Mouse (Mus musculus) liver, postnatal 0 days (tissue): ENCODE data around the gene Rplp0. TPM values are rescaled to one million over a fixed set of nuclear protein-coding genes. Genes with fewer than 3 reads are reported as not detected.

ENCODE experiments used
- ATAC-seq: fragments of 200-750 bp; cut with Nextera tagmentation; 2 replicates; pipeline ENCODE4 v1.8.0; 2017; ENCODE audit warnings: mild to moderate bottlenecking, moderate library complexity
- DNase-seq: peaks from one replicate; pipeline ENCODE4 v3.0.0-alpha.2; 2016
- H3K27ac ChIP-seq: fragments of 300-500 bp; sonication (generic); 2 replicates; pipeline ENCODE4 v1.5.1; 2014; ENCODE audit warnings: antibody characterized with exemption, moderate library complexity, mild to moderate bottlenecking, low read depth
- H3K27me3 ChIP-seq: fragments of 300-500 bp; sonication (generic); 2 replicates; pipeline ENCODE4 v1.6.1; 2014; ENCODE audit warnings: low read length, control low read depth, mixed read lengths; ENCODE audit not compliant: insufficient read depth
- H3K36me3 ChIP-seq: fragments of 300-500 bp; sonication (generic); replicated peaks from 2 replicates; pipeline ENCODE4 v1.6.1; 2014; ENCODE audit warnings: mild to moderate bottlenecking, control low read depth, low read length, moderate library complexity, mixed read lengths; ENCODE audit not compliant: insufficient read depth
- H3K4me1 ChIP-seq: fragments of 300-500 bp; sonication (generic); 2 replicates; pipeline ENCODE4 v1.6.1; 2014; ENCODE audit warnings: antibody characterized with exemption, mild to moderate bottlenecking, control low read depth; ENCODE audit not compliant: insufficient read depth
- H3K4me2 ChIP-seq: fragments of 300-500 bp; sonication (generic); 2 replicates; pipeline ENCODE4 v1.6.1; 2014; ENCODE audit warnings: low read depth, mild to moderate bottlenecking, low read length, moderate library complexity, mixed read lengths
- H3K4me3 ChIP-seq: fragments of 300-500 bp; sonication (generic); 2 replicates; pipeline ENCODE4 v1.5.1; 2014; ENCODE audit warnings: low read depth, low read length
- H3K9ac ChIP-seq: fragments of 300-500 bp; sonication (generic); replicated peaks from 2 replicates; pipeline ENCODE4 v1.6.1; 2014; ENCODE audit warnings: mild to moderate bottlenecking, moderate library complexity
- H3K9me3 ChIP-seq: fragments of 300-500 bp; sonication (generic); 2 replicates; pipeline ENCODE4 v1.6.1; 2016; ENCODE audit warnings: mild to moderate bottlenecking, control low read depth, low read length, mixed read lengths
- CTCF ChIP-seq: sonication (generic); IDR thresholded peaks from 2 replicates; pipeline ENCODE4 v1.5.1; 2016; ENCODE audit warnings: antibody characterized with exemption, low read depth
- EP300 ChIP-seq: IDR thresholded peaks from 2 replicates; pipeline ENCODE4 v1.6.1; 2016; ENCODE audit warnings: antibody characterized with exemption, low read depth, mild to moderate bottlenecking
- WGBS: fragments of 180-500 bp; shearing (Covaris S2); extraction: QIAGEN DNeasy Blood & Tissue Kit; methylation state at CpG from one replicate; pipeline ENCODE4 v1.1.7; 2014; ENCODE audit not compliant: insufficient replicate concordance; 5-methylcytosine and 5-hydroxymethylcytosine counted together
- polyA plus RNA-seq: library from polyadenylated mRNA; unstranded; fragments of >200 nt; fragmentation: Nextera tagmentation; extraction: Ambion mirVana; gene quantifications from 2 replicates; pipeline ENCODE4 v1.2.1, GENCODE M21; 2015

Gene Rplp0
- polyA plus RNA-seq, 1 experiment from 2014 or later = 822 TPM

- peak overlapping the region; percentile 48 for H3K4me2 ChIP-seq
- H3K9ac ChIP-seq = no peak overlapping the region
- H3K36me3 ChIP-seq = no peaks in the 10 kb centered on the region
- no peaks in the 10 kb centered on the region for H3K27me3 ChIP-seq
- H3K4me1 ChIP-seq = peaks cover 70% of the 10 kb centered on the region
- peak overlapping the region; percentile 44 for H3K27ac ChIP-seq
- DNase-seq (peak; percentile 93), ATAC-seq (peak; percentile 57)
- H3K9me3 ChIP-seq = no peaks in the 10 kb centered on the region
- WGBS = under 1% methylated on average over 12 of the region's 12 CpGs
- H3K4me3 ChIP-seq = no peak overlapping the region
- TF ChIP-seq CTCF = peak; percentile 94
- TF ChIP-seq EP300 = no peak
Observed at GRCm38 (mm10) chr5:115538693-115539043, 20.6 kb upstream of the Rplp0 start.

DNA sequence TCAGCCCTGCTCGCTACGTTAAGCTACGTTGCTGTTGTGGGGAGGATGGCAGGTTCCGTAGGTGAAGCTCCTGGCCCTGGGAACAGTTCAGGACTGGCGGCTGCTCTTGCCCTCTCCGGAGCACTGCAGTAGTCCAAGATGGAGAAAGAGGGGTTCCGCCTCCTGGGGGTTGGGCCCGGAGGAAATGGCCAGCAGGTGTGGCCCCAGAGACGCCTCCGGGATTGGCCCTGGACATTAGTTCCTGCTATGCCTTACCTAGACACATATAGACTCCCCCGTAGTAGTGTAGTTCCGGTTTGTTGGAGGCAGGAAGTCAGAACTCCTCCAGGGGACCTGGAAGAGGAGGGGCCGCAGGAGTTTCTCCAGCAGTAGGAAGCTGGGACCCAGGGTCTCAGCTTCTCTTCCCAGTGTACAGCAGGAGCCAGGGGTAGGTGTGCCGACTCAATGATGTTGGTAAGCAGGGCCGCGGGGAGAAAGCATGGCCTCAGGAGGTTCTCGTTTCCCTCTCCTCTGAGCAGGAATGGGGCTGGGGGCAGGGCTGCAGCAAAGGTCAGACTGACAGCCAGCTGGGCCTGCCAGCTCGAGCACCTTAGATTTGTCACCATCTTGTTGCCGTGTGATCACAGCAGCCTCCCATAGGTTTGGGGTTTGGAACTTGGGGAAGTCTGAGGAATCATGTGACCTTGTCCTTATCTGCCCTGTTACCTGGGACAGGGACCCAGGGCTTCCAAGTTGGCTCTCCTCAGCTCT, 16.5 kb upstream of the Rplp0 start:
- Histone ChIP-seq H3K27ac (peak overlapping the region; percentile 95), H3K9ac (peak overlapping the region; percentile 54), H3K9me3 (no peaks in the 10 kb centered on the region), H3K4me3 (peak overlapping the region; percentile 39), H3K36me3 (peaks cover 28% of the 10 kb centered on the region), H3K27me3 (no peaks in the 10 kb centered on the region), H3K4me1 (peaks cover 51% of the 10 kb centered on the region), H3K4me2 (peak overlapping the region; percentile 73)
- ATAC-seq = peak; percentile 20
- 8% methylated on average over 19 of the region's 19 CpGs for WGBS
- TF ChIP-seq EP300 = no peak
- no peak for TF ChIP-seq CTCF
- peak; percentile 69 for DNase-seq

DNA sequence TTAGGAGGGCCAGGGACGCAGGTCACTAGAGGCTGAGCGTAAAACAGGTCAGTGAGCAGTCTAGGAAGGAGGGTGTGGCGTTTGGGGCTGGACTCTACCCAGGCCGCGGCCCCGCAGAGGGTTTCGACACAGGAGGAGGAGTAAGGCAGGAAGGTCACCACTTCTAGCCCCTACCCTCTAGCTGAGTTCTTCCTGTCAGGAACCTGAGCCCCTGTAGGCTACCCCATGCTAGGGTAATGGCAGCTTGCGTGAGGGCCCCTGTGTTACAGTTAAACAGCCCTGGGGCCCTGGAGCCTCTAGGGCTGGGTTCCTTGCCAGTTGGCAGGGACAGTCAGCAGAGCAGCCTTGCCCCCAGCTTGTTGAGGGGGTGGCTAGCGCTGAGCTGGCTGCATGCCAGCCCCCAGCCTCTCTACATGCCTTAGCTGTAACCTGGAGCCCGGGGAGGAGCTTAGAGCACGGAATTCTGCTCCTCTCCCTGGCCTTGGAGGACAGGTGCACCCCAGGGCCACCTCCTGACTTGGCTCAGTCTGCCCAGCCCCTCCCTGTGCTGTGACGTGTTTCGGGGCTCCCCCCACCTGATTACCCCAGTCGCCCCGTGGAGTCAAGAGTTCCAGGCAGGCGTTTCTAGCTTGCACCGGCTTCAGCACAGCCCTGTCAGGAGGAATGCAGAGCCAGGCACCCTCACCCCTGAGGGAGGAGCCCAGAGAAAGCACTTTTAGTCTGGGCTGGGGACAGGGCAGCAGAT, 15.6 kb upstream of the Rplp0 start:
- H3K4me1 ChIP-seq = peaks cover 44% of the 10 kb centered on the region

GRCm38 (mm10) chr5:115544655-115545185, 14.5 kb upstream of the Rplp0 start:
- Histone ChIP-seq H3K36me3 (peaks cover 47% of the 10 kb centered on the region), H3K4me1 (peaks cover 39% of the 10 kb centered on the region), H3K9ac (no peak overlapping the region), H3K27me3 (no peaks in the 10 kb centered on the region), H3K4me2 (peak overlapping the region; percentile 73), H3K4me3 (peak overlapping the region; percentile 6; the same call in 1 of the 2 replicates), H3K27ac (no peak overlapping the region), H3K9me3 (no peaks in the 10 kb centered on the region)
- ATAC-seq = no peak
- no peak for DNase-seq
- 58% methylated on average over 18 of the region's 18 CpGs for WGBS
- no peak for TF ChIP-seq EP300
- no peak for TF ChIP-seq CTCF

More for the DNA sequence above, 15.6 kb upstream of the Rplp0 start:
- TF ChIP-seq CTCF (no peak), EP300 (peak; percentile 36; the same call in 1 of the 2 replicates)
- H3K36me3 ChIP-seq = peaks cover 37% of the 10 kb centered on the region
- peak; percentile 90 for ATAC-seq
- peak overlapping the region; percentile 39 for H3K4me3 ChIP-seq
- peak; percentile 81 for DNase-seq
- WGBS = 20% methylated on average over 17 of the region's 17 CpGs
- H3K4me2 ChIP-seq = peak overlapping the region; percentile 73
- H3K9me3 ChIP-seq = no peaks in the 10 kb centered on the region
- H3K27me3 ChIP-seq = no peaks in the 10 kb centered on the region
- H3K27ac ChIP-seq = peak overlapping the region; percentile 95
- H3K9ac ChIP-seq = peak overlapping the region; percentile 54

DNA sequence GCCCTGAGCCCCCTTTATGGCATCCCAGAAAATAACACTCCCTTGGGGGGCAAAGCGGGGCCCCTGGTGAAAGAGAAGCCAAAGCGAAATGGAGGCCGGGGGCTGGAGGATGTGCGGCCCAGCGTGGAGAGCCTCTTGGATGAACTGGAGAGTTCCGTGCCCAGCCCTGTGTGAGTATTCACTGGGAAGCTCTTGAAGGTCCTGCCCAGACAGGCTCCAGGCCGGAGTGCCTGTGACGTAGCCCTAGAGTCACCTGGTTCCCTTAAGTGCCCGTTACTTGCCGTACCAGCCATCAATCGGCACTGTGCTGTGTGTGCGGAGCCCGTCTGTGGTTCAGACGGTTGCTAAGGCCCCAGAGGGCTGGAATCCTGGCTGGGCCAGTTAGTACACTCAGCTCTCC, 13.6 kb upstream of the Rplp0 start:
- Histone ChIP-seq H3K9me3 (no peaks in the 10 kb centered on the region), H3K36me3 (peaks cover 51% of the 10 kb centered on the region), H3K4me2 (no peak overlapping the region), H3K4me1 (peaks cover 39% of the 10 kb centered on the region), H3K27ac (no peak overlapping the region), H3K9ac (no peak overlapping the region), H3K27me3 (no peaks in the 10 kb centered on the region), H3K4me3 (no peak overlapping the region)
- ATAC-seq (no peak), DNase-seq (no peak)
- TF ChIP-seq EP300 = no peak
- TF ChIP-seq CTCF = no peak
- WGBS = 91% methylated on average over 14 of the region's 14 CpGs

GRCm38 (mm10) chr5:115546536-115546935, 12.7 kb upstream of the Rplp0 start:
- no peak overlapping the region for H3K9ac ChIP-seq
- WGBS = 92% methylated on average over 11 of the region's 11 CpGs
- DNase-seq (no peak), ATAC-seq (no peak)
- no peak overlapping the region for H3K4me3 ChIP-seq
- peaks cover 32% of the 10 kb centered on the region for H3K4me1 ChIP-seq
- peaks cover 58% of the 10 kb centered on the region for H3K36me3 ChIP-seq
- no peak overlapping the region for H3K27ac ChIP-seq
- H3K27me3 ChIP-seq = no peaks in the 10 kb centered on the region
- TF ChIP-seq CTCF (no peak), EP300 (no peak)
- H3K4me2 ChIP-seq = no peak overlapping the region
- no peaks in the 10 kb centered on the region for H3K9me3 ChIP-seq
